Mouse (Mus musculus) neural tube, embryonic 14.5 days (tissue): Measurements from ENCODE around the gene Mfsd9. TPM values are rescaled to one million over a fixed set of nuclear protein-coding genes. Genes with fewer than 3 reads are reported as not detected.

Source experiments
- ATAC-seq: fragments of 200-750 bp; cut with Nextera tagmentation; 2 replicates; pipeline ENCODE4 v1.8.0; 2017; ENCODE audit warnings: low read depth, mild to moderate bottlenecking, moderate TSS enrichment, moderate library complexity
- H3K27ac ChIP-seq: fragments of 300-500 bp; sonication (generic); 2 replicates; pipeline ENCODE4 v1.5.1; 2014; ENCODE audit warnings: low read depth, mild to moderate bottlenecking, control low read depth, low read length, moderate library complexity, mixed read lengths
- H3K27me3 ChIP-seq: fragments of 300-500 bp; sonication (generic); 2 replicates; pipeline ENCODE4 v1.6.1; 2014; ENCODE audit warnings: low read length; ENCODE audit not compliant: control insufficient read depth, insufficient read depth
- H3K36me3 ChIP-seq: fragments of 300-500 bp; sonication (generic); 2 replicates; pipeline ENCODE4 v1.6.1; 2014; ENCODE audit warnings: low read length, mixed read lengths; ENCODE audit not compliant: control insufficient read depth, insufficient read depth
- H3K4me1 ChIP-seq: fragments of 300-500 bp; sonication (generic); 2 replicates; pipeline ENCODE4 v1.6.1; 2014; ENCODE audit warnings: low read length; ENCODE audit not compliant: control insufficient read depth, insufficient read depth
- H3K4me2 ChIP-seq: fragments of 300-500 bp; sonication (generic); 2 replicates; pipeline ENCODE4 v1.6.1; 2014; ENCODE audit warnings: mild to moderate bottlenecking, low read depth, low read length, control low read depth
- H3K4me3 ChIP-seq: fragments of 300-500 bp; sonication (generic); 2 replicates; pipeline ENCODE4 v1.5.1; 2014; ENCODE audit warnings: low read depth, low read length, control low read depth, mixed read lengths
- H3K9ac ChIP-seq: fragments of 300-500 bp; sonication (generic); replicated peaks from 2 replicates; pipeline ENCODE4 v1.6.1; 2014; ENCODE audit warnings: low read depth, mild to moderate bottlenecking, control low read depth, low read length, mixed read lengths
- H3K9me3 ChIP-seq: fragments of 300-500 bp; sonication (generic); 2 replicates; pipeline ENCODE4 v1.6.1; 2016; ENCODE audit warnings: low read length; ENCODE audit not compliant: control insufficient read depth
- WGBS: fragments of 180-500 bp; shearing (Covaris S2); extraction: QIAGEN DNeasy Blood & Tissue Kit; methylation state at CpG from one replicate; pipeline ENCODE4 v1.1.7; 2014; 5-methylcytosine and 5-hydroxymethylcytosine counted together
- polyA plus RNA-seq: library from polyadenylated mRNA; unstranded; fragments of >200 nt; fragmentation: Nextera tagmentation; extraction: Ambion mirVana; gene quantifications from 2 replicates; pipeline ENCODE4 v1.2.1, GENCODE M21; 2014

The Mfsd9 gene
- 8.8 and 9.8 TPM in 2 replicates for polyA plus RNA-seq

- Histone ChIP-seq H3K9ac (peak within 1 kb of the TSS; percentile 39), H3K9me3 (no peaks in the 10 kb centered on the region), H3K36me3 (no peaks in the 10 kb centered on the region), H3K4me3 (peak within 1 kb of the TSS; percentile 54), H3K27ac (no peak within 1 kb of the TSS), H3K4me2 (peak within 1 kb of the TSS; percentile 69), H3K27me3 (no peaks in the 10 kb centered on the region), H3K4me1 (no peaks in the 10 kb centered on the region; the same call in 1 of the 2 replicates)
- 7% methylated on average over 38 of the region's 38 CpGs for WGBS
- peak; percentile 94 for ATAC-seq
Measured at GRCm38 (mm10) chr1:40790324-40791141, at the start of gene Mfsd9. Gene Mfsd9, minus strand, starts transcription at chr1:40790687.

GRCm38 (mm10) chr1:40835468-40835867 is 45.0 kb upstream of the Mfsd9 start:
- Histone ChIP-seq H3K27me3 (no peaks in the 10 kb centered on the region), H3K27ac (no peak overlapping the region), H3K4me1 (no peaks in the 10 kb centered on the region), H3K9me3 (no peaks in the 10 kb centered on the region), H3K36me3 (no peaks in the 10 kb centered on the region), H3K9ac (no peak overlapping the region), H3K4me3 (no peak overlapping the region), H3K4me2 (no peak overlapping the region)
- ATAC-seq, result no peak
- 82% methylated on average over 4 of the region's 4 CpGs for WGBS

- WGBS, result 92% methylated on average over 4 of the region's 4 CpGs
- H3K4me2 ChIP-seq, result no peak overlapping the region
- no peak overlapping the region for H3K4me3 ChIP-seq
- H3K36me3 ChIP-seq, result no peaks in the 10 kb centered on the region
- no peak overlapping the region for H3K27ac ChIP-seq
- no peaks in the 10 kb centered on the region for H3K9me3 ChIP-seq
- H3K4me1 ChIP-seq, result no peaks in the 10 kb centered on the region
- H3K9ac ChIP-seq, result no peak overlapping the region
- H3K27me3 ChIP-seq, result no peaks in the 10 kb centered on the region
- no peak for ATAC-seq
Measured at GRCm38 (mm10) chr1:40830712-40831507, 40.4 kb upstream of the Mfsd9 start.

GRCm38 (mm10) chr1:40829213-40829914 is 38.9 kb upstream of the Mfsd9 start:
- 72% methylated on average over 10 of the region's 10 CpGs for WGBS
- Histone ChIP-seq H3K9ac (no peak overlapping the region), H3K4me1 (no peaks in the 10 kb centered on the region), H3K4me3 (no peak overlapping the region), H3K27me3 (no peaks in the 10 kb centered on the region), H3K27ac (no peak overlapping the region), H3K36me3 (no peaks in the 10 kb centered on the region), H3K4me2 (no peak overlapping the region), H3K9me3 (no peaks in the 10 kb centered on the region)
- ATAC-seq, result no peak

- ATAC-seq, result no peak
- H3K4me3 ChIP-seq, result no peak overlapping the region
- no peaks in the 10 kb centered on the region for H3K36me3 ChIP-seq
- no peaks in the 10 kb centered on the region for H3K27me3 ChIP-seq
- WGBS, result 79% methylated on average over 7 of the region's 7 CpGs
- no peaks in the 10 kb centered on the region for H3K9me3 ChIP-seq
- no peak overlapping the region for H3K27ac ChIP-seq
- no peak overlapping the region for H3K9ac ChIP-seq
- H3K4me2 ChIP-seq, result no peak overlapping the region
- no peaks in the 10 kb centered on the region for H3K4me1 ChIP-seq
Measured at GRCm38 (mm10) chr1:40825826-40826225, 35.3 kb upstream of the Mfsd9 start.

GRCm38 (mm10) chr1:40824936-40825335 is 34.4 kb upstream of the Mfsd9 start:
- H3K9me3 ChIP-seq, result no peaks in the 10 kb centered on the region
- H3K27ac ChIP-seq, result no peak overlapping the region
- H3K4me1 ChIP-seq, result no peaks in the 10 kb centered on the region
- no peak overlapping the region for H3K9ac ChIP-seq
- H3K4me3 ChIP-seq, result no peak overlapping the region
- no peak overlapping the region for H3K4me2 ChIP-seq
- H3K27me3 ChIP-seq, result no peaks in the 10 kb centered on the region
- WGBS, result 80% methylated on average over 8 of the region's 8 CpGs
- no peaks in the 10 kb centered on the region for H3K36me3 ChIP-seq
- ATAC-seq, result no peak

- Histone ChIP-seq H3K9me3 (no peaks in the 10 kb centered on the region), H3K4me1 (no peaks in the 10 kb centered on the region), H3K4me3 (no peak overlapping the region), H3K9ac (no peak overlapping the region), H3K27me3 (no peaks in the 10 kb centered on the region), H3K27ac (no peak overlapping the region), H3K36me3 (no peaks in the 10 kb centered on the region), H3K4me2 (no peak overlapping the region)
- ATAC-seq, result peak; percentile 38; the same call in 1 of the 2 replicates
- 78% methylated on average over 4 of the region's 4 CpGs for WGBS
Measured at GRCm38 (mm10) chr1:40824517-40824916, 34.0 kb upstream of the Mfsd9 start.

GRCm38 (mm10) chr1:40815071-40815845 is 24.8 kb upstream of the Mfsd9 start:
- H3K4me3 ChIP-seq, result no peak overlapping the region
- H3K27ac ChIP-seq, result no peak overlapping the region
- no peak overlapping the region for H3K4me2 ChIP-seq
- WGBS, result 52% methylated on average over 16 of the region's 16 CpGs
- no peak overlapping the region for H3K9ac ChIP-seq
- ATAC-seq, result no peak
- no peaks in the 10 kb centered on the region for H3K36me3 ChIP-seq
- no peaks in the 10 kb centered on the region for H3K27me3 ChIP-seq
- no peaks in the 10 kb centered on the region for H3K9me3 ChIP-seq
- H3K4me1 ChIP-seq, result no peaks in the 10 kb centered on the region
